Mouse (Mus musculus): ENCODE data around the gene Tor1aip2. TPM values are rescaled to one million over a fixed set of nuclear protein-coding genes. Genes with fewer than 3 reads are reported as not detected.

Gene Tor1aip2
- polyA plus RNA-seq, 1 experiment from 2014 or later, result 112 TPM

- H3K27me3 ChIP-seq (ENCODE audit: control insufficient read depth, insufficient read depth, low read length), result no peaks in the 10 kb centered on the region
- H3K27ac ChIP-seq (ENCODE audit: low read depth, low read length), result no peak overlapping the region
- H3K9me3 ChIP-seq (ENCODE audit: control insufficient read depth, low read length), result no peaks in the 10 kb centered on the region
- no peak overlapping the region for H3K4me3 ChIP-seq (ENCODE audit: low read depth, low read length)
- H3K9ac ChIP-seq (ENCODE audit: low read length), result no peak overlapping the region
- no peaks in the 10 kb centered on the region for H3K4me1 ChIP-seq (replicated peaks; ENCODE audit: control insufficient read depth, insufficient read depth, low read length)
- DNase-seq (ENCODE audit: low spot score) (no peak), ATAC-seq (replicated peaks; ENCODE audit: low FRiP score) (no peak)
- peaks cover 2% of the 10 kb centered on the region; the same call in 1 of the 2 replicates for H3K36me3 ChIP-seq (ENCODE audit: control insufficient read depth, insufficient read depth, low read length)
- 92% methylated on average over 11 of the region's 11 CpGs for WGBS
- no peak overlapping the region for H3K4me2 ChIP-seq (ENCODE audit: low read depth, low read length, severe bottlenecking)
Measured at GRCm38 (mm10) chr1:156005906-156006305, 29.3 kb upstream of the Tor1aip2 start.

- Histone ChIP-seq H3K4me3 (ENCODE audit: low read depth, low read length) (no peak overlapping the region), H3K4me2 (ENCODE audit: low read depth, low read length, severe bottlenecking) (no peak overlapping the region)
Measured at GRCm38 (mm10) chr1:156009003-156009402, 26.2 kb upstream of the Tor1aip2 start.

GRCm38 (mm10) chr1:156019800-156020199, 15.4 kb upstream of the Tor1aip2 start:
- Histone ChIP-seq H3K9me3 (ENCODE audit: control insufficient read depth, low read length) (no peaks in the 10 kb centered on the region), H3K4me2 (ENCODE audit: low read depth, low read length, severe bottlenecking) (no peak overlapping the region), H3K36me3 (ENCODE audit: control insufficient read depth, insufficient read depth, low read length) (no peaks in the 10 kb centered on the region; the same call in 1 of the 2 replicates), H3K27ac (ENCODE audit: low read depth, low read length) (no peak overlapping the region), H3K4me1 (replicated peaks; ENCODE audit: control insufficient read depth, insufficient read depth, low read length) (no peaks in the 10 kb centered on the region), H3K27me3 (ENCODE audit: control insufficient read depth, insufficient read depth, low read length) (no peaks in the 10 kb centered on the region), H3K4me3 (ENCODE audit: low read depth, low read length) (no peak overlapping the region), H3K9ac (ENCODE audit: low read length) (no peak overlapping the region)
- DNase-seq (ENCODE audit: low spot score), result no peak
- 100% methylated on average over 1 of the region's 1 CpGs for WGBS
- no peak for ATAC-seq (replicated peaks; ENCODE audit: low FRiP score)

More at GRCm38 (mm10) chr1:156009003-156009402, 26.2 kb upstream of the Tor1aip2 start:
- no peak overlapping the region for H3K9ac ChIP-seq (ENCODE audit: low read length)
- H3K36me3 ChIP-seq (ENCODE audit: control insufficient read depth, insufficient read depth, low read length), result peaks cover 2% of the 10 kb centered on the region; the same call in 1 of the 2 replicates
- H3K4me1 ChIP-seq (replicated peaks; ENCODE audit: control insufficient read depth, insufficient read depth, low read length), result no peaks in the 10 kb centered on the region
- no peaks in the 10 kb centered on the region for H3K27me3 ChIP-seq (ENCODE audit: control insufficient read depth, insufficient read depth, low read length)
- DNase-seq (ENCODE audit: low spot score), result no peak
- ATAC-seq (replicated peaks; ENCODE audit: low FRiP score), result no peak
- no peaks in the 10 kb centered on the region for H3K9me3 ChIP-seq (ENCODE audit: control insufficient read depth, low read length)
- no peak overlapping the region for H3K27ac ChIP-seq (ENCODE audit: low read depth, low read length)
- WGBS, result 90% methylated on average over 1 of the region's 1 CpGs

- no peak overlapping the region for H3K9ac ChIP-seq (ENCODE audit: low read length)
- DNase-seq (ENCODE audit: low spot score) (no peak), ATAC-seq (replicated peaks; ENCODE audit: low FRiP score) (no peak)
- H3K9me3 ChIP-seq (ENCODE audit: control insufficient read depth, low read length), result no peaks in the 10 kb centered on the region
- no peak overlapping the region for H3K4me2 ChIP-seq (ENCODE audit: low read depth, low read length, severe bottlenecking)
- H3K27me3 ChIP-seq (ENCODE audit: control insufficient read depth, insufficient read depth, low read length), result no peaks in the 10 kb centered on the region
- no peaks in the 10 kb centered on the region for H3K4me1 ChIP-seq (replicated peaks; ENCODE audit: control insufficient read depth, insufficient read depth, low read length)
- H3K36me3 ChIP-seq (ENCODE audit: control insufficient read depth, insufficient read depth, low read length), result no peaks in the 10 kb centered on the region; the same call in 1 of the 2 replicates
- 95% methylated on average over 1 of the region's 1 CpGs for WGBS
- no peak overlapping the region for H3K27ac ChIP-seq (ENCODE audit: low read depth, low read length)
- no peak overlapping the region for H3K4me3 ChIP-seq (ENCODE audit: low read depth, low read length)
Measured at GRCm38 (mm10) chr1:156020402-156020801, 14.8 kb upstream of the Tor1aip2 start.

GRCm38 (mm10) chr1:156024831-156025503, 10.2 kb upstream of the Tor1aip2 start:
- H3K36me3 ChIP-seq (ENCODE audit: control insufficient read depth, insufficient read depth, low read length), result peaks cover 3% of the 10 kb centered on the region; the same call in 1 of the 2 replicates
- H3K9ac ChIP-seq (ENCODE audit: low read length), result no peak overlapping the region
- DNase-seq (ENCODE audit: low spot score), result no peak
- no peak for ATAC-seq (replicated peaks; ENCODE audit: low FRiP score)
- H3K27me3 ChIP-seq (ENCODE audit: control insufficient read depth, insufficient read depth, low read length), result no peaks in the 10 kb centered on the region
- H3K4me2 ChIP-seq (ENCODE audit: low read depth, low read length, severe bottlenecking), result no peak overlapping the region
- 88% methylated on average over 8 of the region's 8 CpGs for WGBS
- no peaks in the 10 kb centered on the region for H3K4me1 ChIP-seq (replicated peaks; ENCODE audit: control insufficient read depth, insufficient read depth, low read length)
- no peak overlapping the region for H3K27ac ChIP-seq (ENCODE audit: low read depth, low read length)
- no peaks in the 10 kb centered on the region for H3K9me3 ChIP-seq (ENCODE audit: control insufficient read depth, low read length)
- H3K4me3 ChIP-seq (ENCODE audit: low read depth, low read length), result no peak overlapping the region

- H3K36me3 ChIP-seq (ENCODE audit: control insufficient read depth, insufficient read depth, low read length), result peaks cover 7% of the 10 kb centered on the region; the same call in 1 of the 2 replicates
Measured at GRCm38 (mm10) chr1:156027849-156028248, 7.4 kb upstream of the Tor1aip2 start.

GRCm38 (mm10) chr1:156028340-156028975, 6.7 kb upstream of the Tor1aip2 start:
- peaks cover 7% of the 10 kb centered on the region; the same call in 1 of the 2 replicates for H3K36me3 ChIP-seq (ENCODE audit: control insufficient read depth, insufficient read depth, low read length)
- DNase-seq (ENCODE audit: low spot score), result no peak
- 93% methylated on average over 4 of the region's 4 CpGs for WGBS

More at GRCm38 (mm10) chr1:156027849-156028248, 7.4 kb upstream of the Tor1aip2 start:
- DNase-seq (ENCODE audit: low spot score) (no peak), ATAC-seq (replicated peaks; ENCODE audit: low FRiP score) (no peak)
- H3K4me2 ChIP-seq (ENCODE audit: low read depth, low read length, severe bottlenecking), result no peak overlapping the region
- 89% methylated on average over 3 of the region's 3 CpGs for WGBS
- no peak overlapping the region for H3K27ac ChIP-seq (ENCODE audit: low read depth, low read length)
- H3K4me1 ChIP-seq (replicated peaks; ENCODE audit: control insufficient read depth, insufficient read depth, low read length), result no peaks in the 10 kb centered on the region
- H3K9ac ChIP-seq (ENCODE audit: low read length), result no peak overlapping the region
- no peaks in the 10 kb centered on the region for H3K27me3 ChIP-seq (ENCODE audit: control insufficient read depth, insufficient read depth, low read length)
- no peaks in the 10 kb centered on the region for H3K9me3 ChIP-seq (ENCODE audit: control insufficient read depth, low read length)
- no peak overlapping the region for H3K4me3 ChIP-seq (ENCODE audit: low read depth, low read length)

GRCm38 (mm10) chr1:156033921-156034320, 1.3 kb upstream of the Tor1aip2 start:
- Histone ChIP-seq H3K9ac (ENCODE audit: low read length) (no peak overlapping the region), H3K36me3 (ENCODE audit: control insufficient read depth, insufficient read depth, low read length) (peaks cover 7% of the 10 kb centered on the region; the same call in 1 of the 2 replicates), H3K4me2 (ENCODE audit: low read depth, low read length, severe bottlenecking) (no peak overlapping the region), H3K27ac (ENCODE audit: low read depth, low read length) (no peak overlapping the region), H3K9me3 (ENCODE audit: control insufficient read depth, low read length) (no peaks in the 10 kb centered on the region), H3K4me1 (replicated peaks; ENCODE audit: control insufficient read depth, insufficient read depth, low read length) (peaks cover 6% of the 10 kb centered on the region; the same call in 1 of the 2 replicates), H3K4me3 (ENCODE audit: low read depth, low read length) (no peak overlapping the region), H3K27me3 (ENCODE audit: control insufficient read depth, insufficient read depth, low read length) (no peaks in the 10 kb centered on the region)
- WGBS, result 95% methylated on average over 7 of the region's 7 CpGs
- DNase-seq (ENCODE audit: low spot score) (no peak), ATAC-seq (replicated peaks; ENCODE audit: low FRiP score) (no peak)

More at GRCm38 (mm10) chr1:156028340-156028975, 6.7 kb upstream of the Tor1aip2 start:
- no peak for ATAC-seq (replicated peaks; ENCODE audit: low FRiP score)
- Histone ChIP-seq H3K4me2 (ENCODE audit: low read depth, low read length, severe bottlenecking) (no peak overlapping the region), H3K27me3 (ENCODE audit: control insufficient read depth, insufficient read depth, low read length) (no peaks in the 10 kb centered on the region), H3K27ac (ENCODE audit: low read depth, low read length) (no peak overlapping the region), H3K4me1 (replicated peaks; ENCODE audit: control insufficient read depth, insufficient read depth, low read length) (no peaks in the 10 kb centered on the region), H3K4me3 (ENCODE audit: low read depth, low read length) (no peak overlapping the region), H3K9ac (ENCODE audit: low read length) (no peak overlapping the region), H3K9me3 (ENCODE audit: control insufficient read depth, low read length) (no peaks in the 10 kb centered on the region)

Data from forebrain, embryonic 11.5 days (tissue).